Mouse (Mus musculus): ENCODE measurements at regions not wholly inside any gene's neighbourhood (a gene's known extent, or its start where the extent isn't known, plus 50 kb on each side); places are given as distances from the start of the nearest gene placed in this dataset.

DNA sequence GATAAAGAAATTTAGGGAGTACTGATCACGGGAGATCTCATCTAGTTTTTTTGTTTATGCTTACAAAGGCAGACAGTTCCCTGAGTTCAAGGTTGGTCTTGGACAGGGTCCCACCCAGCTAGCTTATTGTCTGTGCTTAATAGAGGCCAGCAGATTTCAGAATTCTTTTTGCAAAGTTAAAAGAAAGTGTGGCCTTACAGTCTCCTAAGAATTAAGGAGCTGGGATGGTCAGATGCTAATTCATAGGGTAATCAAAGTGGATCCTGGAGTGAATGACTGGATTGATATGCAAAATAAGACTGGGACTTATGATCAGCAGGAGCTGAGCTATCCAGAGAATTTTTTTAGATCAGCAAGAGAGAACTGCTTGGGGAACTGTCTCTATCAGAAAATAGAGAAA lies 678.2 kb upstream of the Adarb2 start:
- TF ChIP-seq POLR2A (IDR thresholded peaks at IDR 0.05; ENCODE audit: borderline replicate concordance, extremely low read depth, insufficient read depth, insufficient read length, poor library complexity, severe bottlenecking) (no peak), CTCF (IDR thresholded peaks at IDR 0.05; ENCODE audit: borderline replicate concordance, extremely low read depth, insufficient read depth, insufficient read length) (no peak)
